In genomic region chr4:63467338-63467737, GRCm38 (mm10) we compare ENCODE assay signal across 15 mouse cellular contexts. TPM values are rescaled to one million over a fixed set of nuclear protein-coding genes. Genes with fewer than 3 reads are reported as not detected.
DNase-seq lines count a peak whose midpoint lies in the region; ATAC-seq and TF ChIP-seq lines count a peak whose summit lies in the region.
"Had no signal": no experiment of that assay in that cellular context is flagged by ENCODE, and none has a peak within 500 bp of the region (broad histone marks: within the 10 kb centered on the region; RNA-seq: fewer than 3 reads in every experiment).

No protein-coding gene starts in this region.

- DNase-seq in adrenal gland, adult (ENCODE audit: inconsistent age in 2 of 2, low spot score in 1 of 2), result peak; percentile 64 to 85
- DNase-seq in adrenal gland, adult 18-20 months (ENCODE audit: low spot score in 2 of 2), result no peak
- no peak for DNase-seq in hindbrain, embryonic 10.5 days (ENCODE audit: low spot score)
- no peak for DNase-seq in hindbrain, postnatal 0 days (ENCODE audit: low spot score)
- DNase-seq in embryo, embryonic 10 days (ENCODE audit: low spot score), result peak; percentile 50
- peak; percentile 29 to 49 for DNase-seq in heart, postnatal 10 days
- no peak for DNase-seq in right cerebral cortex, postnatal 4 days
- DNase-seq in layer of hippocampus, adult 11-12 months (ENCODE audit: low spot score), result no peak
- DNase-seq: cerebellum, adult 2 months; kidney, adult 9 months; lung, postnatal 4 days had no signal

- H3K4me3 ChIP-seq in hindbrain, embryonic 10.5 days, result no peak overlapping the region
- no peak overlapping the region for H3K4me3 ChIP-seq in hindbrain, postnatal 0 days (ENCODE audit: low read length)
- H3K4me3 ChIP-seq: left cerebral cortex, adult 2 months; limb, embryonic 12.5 days; midbrain, embryonic 13.5 days had no signal

- whole genome bisulfite sequencing in hindbrain, embryonic 10.5 days, result 61% methylated on average over 9 of the region's 10 CpGs
- WGBS in hindbrain, postnatal 0 days, result 63% methylated on average over 10 of the region's 10 CpGs

- no peak for TF ChIP-seq CTCF in hindbrain, postnatal 0 days (IDR thresholded peaks at IDR 0.05; ENCODE audit: low read depth)

- H3K27ac ChIP-seq in hindbrain, embryonic 10.5 days, result peak overlapping the region; percentile 2; the same call in 1 of the 2 replicates
- H3K27ac ChIP-seq in hindbrain, postnatal 0 days, result no peak overlapping the region
- H3K27ac ChIP-seq: left cerebral cortex, adult 2 months; limb, embryonic 12.5 days; midbrain, embryonic 13.5 days had no signal

- H3K4me2 ChIP-seq in hindbrain, postnatal 0 days (ENCODE audit: low read depth, low read length), result no peak overlapping the region
- H3K4me2 ChIP-seq: limb, embryonic 12.5 days; midbrain, embryonic 13.5 days had no signal

- H3K9me3 ChIP-seq in hindbrain, embryonic 10.5 days, result no peaks in the 10 kb centered on the region
- no peaks in the 10 kb centered on the region for H3K9me3 ChIP-seq in hindbrain, postnatal 0 days (ENCODE audit: low read length)
- H3K9me3 ChIP-seq: midbrain, embryonic 13.5 days had no signal

- H3K36me3 ChIP-seq in hindbrain, embryonic 10.5 days, result peaks cover 42% of the 10 kb centered on the region
- H3K36me3 ChIP-seq in hindbrain, postnatal 0 days (ENCODE audit: insufficient read depth, low read length), result no peaks in the 10 kb centered on the region

- peaks cover 23% of the 10 kb centered on the region for H3K4me1 ChIP-seq in hindbrain, embryonic 10.5 days (replicated peaks)
- H3K4me1 ChIP-seq in hindbrain, postnatal 0 days (ENCODE audit: insufficient read depth, low read length), result no peaks in the 10 kb centered on the region

- ATAC-seq in hindbrain, postnatal 0 days, result no peak
- ATAC-seq: activated CD4-positive, CD25-positive, alpha-beta regulatory T cell, adult 4 months; midbrain, embryonic 13.5 days had no signal

- no peak overlapping the region for H3K9ac ChIP-seq in hindbrain, postnatal 0 days (replicated peaks; ENCODE audit: low read length)
- H3K9ac ChIP-seq: limb, embryonic 12.5 days; midbrain, embryonic 13.5 days had no signal

- intact Hi-C loops in heart, postnatal 10 days (cut with DNase I), result no loop called here

- H3K27me3 ChIP-seq in hindbrain, embryonic 10.5 days (ENCODE audit: insufficient read depth, poor library complexity, severe bottlenecking), result no peaks in the 10 kb centered on the region
- no peaks in the 10 kb centered on the region for H3K27me3 ChIP-seq in hindbrain, postnatal 0 days (ENCODE audit: insufficient read depth, low read length)
- H3K27me3 ChIP-seq: midbrain, embryonic 13.5 days had no signal

RNA-seq across cellular contexts. Expression of gene Whrn, which starts 28.5 kb away (rescaled TPM):
- 10 to 100 TPM; 41.4 to 59.6 TPM for total RNA-seq in adrenal gland, adult 18-20 months (2021)
- 6.6 and 6.9 TPM in 2 replicates for polyA plus RNA-seq in hindbrain, embryonic 10.5 days (2016; fragmentation: Nextera tagmentation; extraction: Ambion mirVana)
- 26.4 and 34.6 TPM in 2 replicates for total RNA-seq in hindbrain, postnatal 0 days (2014; rRNA removed)
- polyA plus RNA-seq in hindbrain, postnatal 0 days (2015; fragmentation: Nextera tagmentation; extraction: Ambion mirVana), result 4.7 TPM in 2 replicates
- 10 to 100 TPM in 1 of 2 experiments, 1 to 10 TPM in 1; 10.0 to 11.0 TPM for total RNA-seq in heart, postnatal 10 days (2021)

Comparison
In these comparisons a context has a peak if more than half of its experiments do, and no peak if none do; other contexts are left out.
1. DNase-seq: peak in adrenal gland, adult (2 of 2), embryo, embryonic 10 days (single experiment) and heart, postnatal 10 days (2 of 2); none in adrenal gland, adult 18-20 months (0 of 2), hindbrain, embryonic 10.5 days (single experiment), hindbrain, postnatal 0 days (single experiment), right cerebral cortex, postnatal 4 days (single experiment) and layer of hippocampus, adult 11-12 months (single experiment).